ENCODE assay signal across 8 mouse cellular contexts in the genomic region with DNA sequence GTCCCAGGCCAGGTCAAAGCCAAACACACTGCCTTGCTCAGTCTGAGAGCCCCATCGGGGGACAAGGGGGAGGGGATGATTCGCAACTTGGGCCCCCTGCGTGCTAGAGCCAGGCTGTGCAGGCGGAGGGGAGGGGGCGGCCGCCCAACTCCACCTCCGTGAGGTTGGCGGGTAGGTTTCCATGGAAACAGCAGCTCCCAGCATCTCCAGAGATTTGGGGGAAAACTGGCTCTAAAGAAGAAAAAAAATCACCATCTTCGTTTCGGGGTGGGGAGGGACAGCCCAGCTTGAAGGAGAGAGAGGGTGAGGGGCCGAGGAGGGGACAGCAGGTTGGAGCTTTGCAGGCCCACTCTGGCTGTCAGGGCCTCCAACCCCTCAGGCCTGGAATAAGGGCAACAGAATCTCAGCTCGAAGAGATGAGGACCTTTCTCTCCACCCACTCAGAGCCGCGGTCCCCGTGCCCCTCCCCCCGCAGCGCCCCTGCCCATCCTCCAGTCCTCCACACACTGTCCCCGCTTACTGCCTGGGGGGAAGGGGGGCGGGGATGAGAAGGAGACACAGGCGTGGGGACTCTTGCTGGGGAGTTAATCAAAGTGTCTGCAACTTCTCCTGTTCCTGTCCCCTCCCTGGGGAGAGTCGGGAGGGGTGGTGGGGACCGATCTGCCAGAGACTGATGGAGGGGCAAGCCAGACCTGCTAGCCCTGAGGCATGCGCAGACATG.
DNase-seq lines count a peak whose midpoint lies in the region; ATAC-seq lines count a peak whose summit lies in the region.

No protein-coding gene starts in this region.

- H3K4me1 ChIP-seq in kidney, embryonic 15.5 days, result peaks cover 11% of the 10 kb centered on the region
- H3K4me1 ChIP-seq in neural tube, embryonic 15.5 days, result peaks cover 36% of the 10 kb centered on the region

- peaks cover 26% of the 10 kb centered on the region for H3K27me3 ChIP-seq in kidney, embryonic 15.5 days
- H3K27me3 ChIP-seq in neural tube, embryonic 15.5 days (replicated peaks), result no peaks in the 10 kb centered on the region

- H3K4me2 ChIP-seq in kidney, embryonic 15.5 days, result peak overlapping the region; percentile 53
- peak overlapping the region; percentile 55 for H3K4me2 ChIP-seq in neural tube, embryonic 15.5 days

- no peaks in the 10 kb centered on the region for H3K36me3 ChIP-seq in kidney, embryonic 15.5 days
- H3K36me3 ChIP-seq in neural tube, embryonic 15.5 days, result no peaks in the 10 kb centered on the region

- DNase-seq in kidney, postnatal 25 days, result no peak
- peak; percentile 75 for DNase-seq in embryo, embryonic 11 days
- peak; percentile 53 to 62 for DNase-seq in layer of hippocampus, adult 18-20 months (ENCODE audit: low spot score in 2 of 2)
- no peak for DNase-seq in adrenal gland, postnatal 4 days (ENCODE audit: low spot score in 2 of 2)
- DNase-seq in urinary bladder, postnatal 25 days (ENCODE audit: low spot score), result no peak
- no peak for DNase-seq in kidney, adult 11 months

- H3K9ac ChIP-seq in kidney, embryonic 15.5 days, result 0 out of 2 replicates have a peak overlapping the region, but pooled peaks have one; percentile 17
- peak overlapping the region; percentile 8; the same call in 1 of the 2 replicates for H3K9ac ChIP-seq in neural tube, embryonic 15.5 days (replicated peaks)

- H3K9me3 ChIP-seq in kidney, embryonic 15.5 days (replicated peaks), result no peaks in the 10 kb centered on the region
- H3K9me3 ChIP-seq in neural tube, embryonic 15.5 days (replicated peaks), result no peaks in the 10 kb centered on the region

- WGBS in kidney, embryonic 15.5 days, result 5% methylated on average over 23 of the region's 23 CpGs
- WGBS in neural tube, embryonic 15.5 days, result 3% methylated on average over 17 of the region's 23 CpGs

- H3K27ac ChIP-seq in kidney, embryonic 15.5 days, result no peak overlapping the region
- H3K27ac ChIP-seq in neural tube, embryonic 15.5 days (replicated peaks), result peak overlapping the region; percentile 77

- ATAC-seq in kidney, embryonic 15.5 days (replicated peaks; ENCODE audit: low FRiP score), result no peak
- peak; percentile 79 for ATAC-seq in neural tube, embryonic 15.5 days (ENCODE audit: low FRiP score)

- H3K4me3 ChIP-seq in kidney, embryonic 15.5 days (replicated peaks), result peak overlapping the region; percentile 25
- H3K4me3 ChIP-seq in neural tube, embryonic 15.5 days (replicated peaks), result peak overlapping the region; percentile 9; the same call in 1 of the 2 replicates

Comparison
In these comparisons a context has a peak if more than half of its experiments do, and no peak if none do; other contexts are left out.
1. DNase-seq: peak in embryo, embryonic 11 days (single experiment) and layer of hippocampus, adult 18-20 months (2 of 2); none in kidney, postnatal 25 days (0 of 2), adrenal gland, postnatal 4 days (0 of 2), urinary bladder, postnatal 25 days (single experiment) and kidney, adult 11 months (single experiment).